Mouse (Mus musculus) hindbrain, postnatal 0 days (tissue): ENCODE results near the gene Plrg1. TPM values are rescaled to one million over a fixed set of nuclear protein-coding genes. Genes with fewer than 3 reads are reported as not detected.

Experiments used
- ATAC-seq: fragments of 200-750 bp; cut with Nextera tagmentation; 2 replicates; pipeline ENCODE4 v1.8.0; 2017; ENCODE audit warnings: mild to moderate bottlenecking, moderate TSS enrichment, moderate library complexity
- DNase-seq: peaks from one replicate; pipeline ENCODE4 v3.0.0-alpha.2; 2015; ENCODE audit warnings: low spot score
- H3K27ac ChIP-seq: fragments of 300-500 bp; sonication (generic); 2 replicates; pipeline ENCODE4 v1.5.1; 2014; ENCODE audit warnings: mild to moderate bottlenecking
- H3K27me3 ChIP-seq: fragments of 300-500 bp; sonication (generic); 2 replicates; pipeline ENCODE4 v1.6.1; 2014; ENCODE audit warnings: low read length, mixed read lengths; ENCODE audit not compliant: insufficient read depth
- H3K36me3 ChIP-seq: fragments of 300-500 bp; sonication (generic); 2 replicates; pipeline ENCODE4 v1.6.1; 2014; ENCODE audit warnings: low read length, mixed read lengths; ENCODE audit not compliant: insufficient read depth
- H3K4me1 ChIP-seq: fragments of 300-500 bp; sonication (generic); 2 replicates; pipeline ENCODE4 v1.6.1; 2014; ENCODE audit warnings: antibody characterized with exemption, low read length, mixed read lengths; ENCODE audit not compliant: insufficient read depth
- H3K4me2 ChIP-seq: fragments of 300-500 bp; sonication (generic); 2 replicates; pipeline ENCODE4 v1.6.1; 2014; ENCODE audit warnings: low read depth, mild to moderate bottlenecking, low read length, moderate library complexity, mixed read lengths
- H3K4me3 ChIP-seq: fragments of 300-500 bp; sonication (generic); 2 replicates; pipeline ENCODE4 v1.5.1; 2014; ENCODE audit warnings: low read length
- H3K9ac ChIP-seq: fragments of 300-500 bp; sonication (generic); replicated peaks from 2 replicates; pipeline ENCODE4 v1.6.1; 2014; ENCODE audit warnings: mild to moderate bottlenecking, low read length, moderate library complexity, mixed read lengths
- H3K9me3 ChIP-seq: fragments of 300-500 bp; sonication (generic); 2 replicates; pipeline ENCODE4 v1.6.1; 2016; ENCODE audit warnings: low read length, mixed read lengths
- CTCF ChIP-seq: IDR thresholded peaks from 2 replicates; pipeline ENCODE4 v1.5.1; 2016; ENCODE audit warnings: antibody characterized with exemption, control low read depth, low read depth
- WGBS: fragments of 180-500 bp; shearing (Covaris S2); extraction: QIAGEN DNeasy Blood & Tissue Kit; methylation state at CpG from one replicate; pipeline ENCODE4 v1.1.7; 2014; 5-methylcytosine and 5-hydroxymethylcytosine counted together
- polyA plus RNA-seq: library from polyadenylated mRNA; unstranded; fragments of >200 nt; fragmentation: Nextera tagmentation; extraction: Ambion mirVana; gene quantifications from 2 replicates; pipeline ENCODE4 v1.2.1, GENCODE M21; 2015
- total RNA-seq: library from RNA; depleted of rRNA; stranded (reverse); fragments of >200 nt; gene quantifications from 2 replicates; pipeline ENCODE4 v1.2.3, GENCODE M21; 2014

Gene Plrg1
- total and polyA plus RNA-seq, 2 experiments from 2014 or later: 62.7 to 77.7 TPM

GRCm38 (mm10) chr3:83016236-83016635, 39.1 kb upstream of the Plrg1 start:
- ATAC-seq: no peak
- Histone ChIP-seq H3K36me3 (no peaks in the 10 kb centered on the region), H3K4me2 (no peak overlapping the region), H3K4me1 (no peaks in the 10 kb centered on the region), H3K27ac (no peak overlapping the region), H3K9ac (no peak overlapping the region), H3K27me3 (no peaks in the 10 kb centered on the region), H3K9me3 (no peaks in the 10 kb centered on the region), H3K4me3 (no peak overlapping the region)
- WGBS: 88% methylated on average over 1 of the region's 1 CpGs
- DNase-seq: no peak
- TF ChIP-seq CTCF: no peak

- H3K4me3 ChIP-seq: no peak overlapping the region
- H3K9ac ChIP-seq: no peak overlapping the region
- H3K36me3 ChIP-seq: no peaks in the 10 kb centered on the region
- DNase-seq (no peak), ATAC-seq (no peak)
- H3K4me2 ChIP-seq: no peak overlapping the region
- H3K27ac ChIP-seq: no peak overlapping the region
- H3K9me3 ChIP-seq: no peaks in the 10 kb centered on the region
- no peaks in the 10 kb centered on the region for H3K27me3 ChIP-seq
- no peaks in the 10 kb centered on the region for H3K4me1 ChIP-seq
- WGBS: 84% methylated on average over 2 of the region's 2 CpGs
- TF ChIP-seq CTCF: no peak
These were observed 34.9 kb upstream of the Plrg1 start for GRCm38 (mm10) chr3:83020387-83020786.

- no peaks in the 10 kb centered on the region for H3K36me3 ChIP-seq
- no peak overlapping the region for H3K4me3 ChIP-seq
- H3K4me2 ChIP-seq: no peak overlapping the region
- H3K27me3 ChIP-seq: no peaks in the 10 kb centered on the region
- ATAC-seq (no peak), DNase-seq (no peak)
- H3K27ac ChIP-seq: no peak overlapping the region
- TF ChIP-seq CTCF: no peak
- no peak overlapping the region for H3K9ac ChIP-seq
- H3K4me1 ChIP-seq: no peaks in the 10 kb centered on the region
- 88% methylated on average over 5 of the region's 5 CpGs for WGBS
- no peaks in the 10 kb centered on the region for H3K9me3 ChIP-seq
These were observed 34.1 kb upstream of the Plrg1 start for GRCm38 (mm10) chr3:83021176-83021575.

- no peaks in the 10 kb centered on the region for H3K9me3 ChIP-seq
- no peaks in the 10 kb centered on the region for H3K27me3 ChIP-seq
- no peak for TF ChIP-seq CTCF
- no peaks in the 10 kb centered on the region for H3K36me3 ChIP-seq
- H3K4me1 ChIP-seq: no peaks in the 10 kb centered on the region
- no peak overlapping the region for H3K4me3 ChIP-seq
- H3K4me2 ChIP-seq: no peak overlapping the region
- H3K9ac ChIP-seq: no peak overlapping the region
- H3K27ac ChIP-seq: no peak overlapping the region
- no peak for DNase-seq
- WGBS: 60% methylated on average over 6 of the region's 6 CpGs
- no peak for ATAC-seq
These were observed 30.3 kb upstream of the Plrg1 start for GRCm38 (mm10) chr3:83025036-83025435.

- ATAC-seq: no peak
- H3K36me3 ChIP-seq: no peaks in the 10 kb centered on the region
These were observed 29.6 kb upstream of the Plrg1 start, which contains the start of gene Fga for GRCm38 (mm10) chr3:83025475-83026301. Gene Fga, plus strand, starts transcription at chr3:83026076.

GRCm38 (mm10) chr3:83027546-83028251, 27.6 kb upstream of the Plrg1 start:
- WGBS: 77% methylated on average over 9 of the region's 9 CpGs
- Histone ChIP-seq H3K4me3 (no peak overlapping the region), H3K9ac (no peak overlapping the region), H3K27me3 (no peaks in the 10 kb centered on the region), H3K27ac (no peak overlapping the region), H3K36me3 (no peaks in the 10 kb centered on the region), H3K4me2 (no peak overlapping the region), H3K9me3 (no peaks in the 10 kb centered on the region), H3K4me1 (no peaks in the 10 kb centered on the region)
- ATAC-seq: no peak
- no peak for TF ChIP-seq CTCF
- DNase-seq: no peak

More at GRCm38 (mm10) chr3:83025475-83026301, 29.6 kb upstream of the Plrg1 start, which contains the start of gene Fga:
- 74% methylated on average over 9 of the region's 9 CpGs for WGBS
- DNase-seq: no peak
- no peaks in the 10 kb centered on the region for H3K27me3 ChIP-seq
- no peak for TF ChIP-seq CTCF
- no peak within 1 kb of the TSS for H3K4me3 ChIP-seq
- H3K9ac ChIP-seq: no peak within 1 kb of the TSS
- H3K4me1 ChIP-seq: no peaks in the 10 kb centered on the region
- H3K9me3 ChIP-seq: no peaks in the 10 kb centered on the region
- no peak within 1 kb of the TSS for H3K27ac ChIP-seq
- H3K4me2 ChIP-seq: no peak within 1 kb of the TSS
